Mouse (Mus musculus) left cerebral cortex, postnatal 25 days (tissue): ENCODE data around the gene Xpot. TPM values are rescaled to one million over a fixed set of nuclear protein-coding genes. Genes with fewer than 3 reads are reported as not detected.

Source experiments
- microRNA-seq, 2 experiments: library from miRNA; unstranded; fragments of <30 nt; microRNA quantifications; one replicate each; pipeline ENCODE4 v1.2.0; 2022
- total RNA-seq, 2 experiments: library from RNA; stranded (reverse); gene quantifications; 2 replicates each; pipeline ENCODE4 v1.2.3; 2021

Xpot gene
- total RNA-seq, 2 experiments from 2014 or later = 58.5 to 69.1 TPM

Small RNA genes within 50 kb of the gene (microRNA-seq; reads per million reads assigned to microRNA genes)
- gene Gm24330 = 0 reads per million in 2 experiments

Other genes with a start within 250 kb of the Xpot start
- gene Rassf3, start 150.0 kb downstream of the Xpot start, total RNA-seq = 10 to 100 TPM; 30.4 to 37.3 TPM
- gene Tbk1, start 39.5 kb downstream of the Xpot start, total RNA-seq = 10 to 100 TPM; 46.1 to 49.4 TPM
- under 1 TPM; 0.11 to 0.32 TPM for gene D930020B18Rik, start 15.3 kb upstream of the Xpot start, total RNA-seq
- gene BC048403, start 113.6 kb upstream of the Xpot start, total RNA-seq = 10 to 100 TPM in 1 of 2 experiments, 1 to 10 TPM in 1; 9.9 to 10.2 TPM